Mouse (Mus musculus) olfactory bulb, adult 2 months (tissue): ENCODE measurements at regions not wholly inside any gene's neighbourhood (a gene's known extent, or its start where the extent isn't known, plus 50 kb on each side); places are given as distances from the start of the nearest gene placed in this dataset.

ENCODE experiments used
- CTCF ChIP-seq: fragments of 200-500 bp; IDR thresholded peaks from 2 replicates; pipeline ENCODE4 v1.5.1; 2012; ENCODE audit warnings: low read depth, mild to moderate bottlenecking, low read length, moderate library complexity; ENCODE audit not compliant: insufficient read depth
- POLR2A ChIP-seq: fragments of 200-500 bp; IDR thresholded peaks from 2 replicates; pipeline ENCODE4 v1.6.1; 2012; ENCODE audit warnings: mild to moderate bottlenecking, low read depth, low read length, moderate library complexity; ENCODE audit not compliant: insufficient read depth

GRCm38 (mm10) chr7:83095593-83095992 lies 228.5 kb downstream of the Mex3b start:
- no peak for TF ChIP-seq CTCF
- no peak for TF ChIP-seq POLR2A
